Mouse (Mus musculus) testis, postnatal 14 days (tissue): ENCODE measurements at regions not wholly inside any gene's neighbourhood (a gene's known extent, or its start where the extent isn't known, plus 50 kb on each side); places are given as distances from the start of the nearest gene placed in this dataset.

Experiments used
- DNase-seq: peaks from one replicate; pipeline ENCODE4 v3.0.0; 2021; ENCODE audit warnings: low spot score

DNA sequence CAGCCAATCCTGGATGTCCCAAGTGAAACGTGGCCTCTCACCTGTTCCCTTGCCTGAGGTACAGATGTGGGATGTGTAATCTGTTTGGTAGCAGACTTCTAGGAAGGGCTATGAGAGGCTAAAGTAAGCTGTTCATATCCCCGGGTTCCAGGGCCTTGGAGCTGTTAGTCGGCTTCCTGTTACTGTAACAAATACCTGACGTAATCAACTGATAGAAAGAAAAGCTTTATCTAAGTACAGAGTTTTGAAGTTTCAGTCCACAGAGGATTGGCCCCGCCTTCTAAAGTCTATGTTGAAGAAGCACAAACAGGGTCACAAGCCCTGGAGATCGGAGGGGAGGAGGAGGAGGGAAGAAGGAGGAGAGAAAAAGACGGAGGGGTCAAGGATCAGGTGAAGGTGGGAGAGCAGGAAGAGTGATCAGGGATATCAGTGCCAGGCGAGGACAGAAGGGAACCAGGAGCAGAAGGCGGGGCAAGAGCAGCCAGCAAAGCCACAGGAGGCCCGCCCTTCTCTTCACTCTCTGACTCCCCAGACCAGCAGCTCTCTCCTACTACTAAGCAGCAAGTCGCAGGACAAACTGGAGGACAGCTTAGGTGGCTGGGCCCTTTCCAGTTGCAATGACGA lies 276.5 kb upstream of the Cdyl start:
- DNase-seq = no peak

DNA sequence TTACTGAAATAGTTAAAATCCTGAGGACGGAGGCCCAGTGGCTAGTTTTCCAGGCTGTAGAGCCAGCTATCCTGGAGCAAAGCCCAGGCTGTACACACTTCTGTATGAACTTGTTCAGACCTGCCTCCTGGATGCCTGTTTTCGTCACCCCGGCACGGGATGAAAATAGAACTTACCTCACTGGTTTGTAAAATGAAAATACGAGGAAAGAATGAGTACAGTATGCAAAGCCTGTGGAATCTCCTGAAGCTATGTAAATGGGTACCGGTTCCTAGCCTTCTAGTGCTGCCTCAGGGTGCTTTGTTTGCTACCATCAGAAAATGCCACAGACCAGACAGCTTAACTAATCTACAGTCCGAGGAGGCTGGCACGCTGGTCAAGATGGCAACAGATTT lies 276.0 kb upstream of the Cdyl start:
- DNase-seq = peak; percentile 9

DNA sequence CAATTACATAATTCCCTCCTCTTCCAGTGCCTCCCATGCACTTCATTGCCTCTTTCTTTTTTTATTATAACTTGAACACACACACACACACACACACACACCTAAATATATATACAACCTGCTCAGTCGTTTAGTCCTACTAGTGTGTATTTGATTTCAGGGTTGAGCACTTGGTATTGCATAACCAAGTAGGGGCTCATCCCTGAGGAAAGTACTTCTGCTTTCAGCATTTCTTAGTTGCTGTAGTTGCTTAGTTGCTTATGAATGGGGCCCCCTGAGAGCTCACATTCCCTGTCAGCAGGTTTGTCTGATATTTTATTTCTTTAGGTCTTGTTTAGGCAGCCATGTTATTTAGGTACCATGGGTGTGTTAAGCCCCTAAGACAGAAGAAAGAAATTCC lies 271.3 kb upstream of the Cdyl start:
- no peak for DNase-seq

DNA sequence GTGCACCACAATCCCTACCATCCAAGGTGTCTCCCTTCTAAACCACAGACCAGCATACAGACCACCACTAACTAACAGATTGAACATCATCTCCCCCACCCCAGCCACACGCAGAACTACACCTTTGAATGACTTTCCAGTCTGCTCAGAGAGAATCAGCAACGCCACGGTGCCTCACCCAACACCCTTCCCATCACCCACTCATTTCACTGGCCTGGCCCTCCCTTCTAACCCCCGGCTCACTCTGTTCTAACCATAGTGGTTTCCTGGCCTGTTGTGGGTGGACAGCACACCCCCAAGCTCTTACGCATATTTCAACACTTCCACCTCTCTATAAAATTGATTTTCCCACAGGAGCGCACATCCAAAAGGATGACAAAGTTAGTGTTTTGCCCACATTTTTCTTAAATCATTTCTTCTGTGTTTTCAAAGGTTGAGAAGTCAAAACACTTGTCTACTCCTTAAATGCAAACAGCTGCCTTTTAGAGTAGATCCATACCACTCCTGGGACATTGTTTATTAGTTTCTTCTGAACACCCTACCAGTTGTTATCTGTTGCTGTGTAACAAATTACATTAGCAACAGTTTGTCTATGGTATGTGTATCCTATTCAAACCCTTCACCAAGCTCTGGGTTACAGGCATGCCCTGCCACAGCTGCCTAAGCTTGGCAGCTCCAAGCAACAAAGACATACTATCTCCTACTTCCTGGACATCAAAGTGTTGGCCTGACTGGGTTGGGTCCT lies 269.7 kb upstream of the Cdyl start:
- DNase-seq = no peak

DNA sequence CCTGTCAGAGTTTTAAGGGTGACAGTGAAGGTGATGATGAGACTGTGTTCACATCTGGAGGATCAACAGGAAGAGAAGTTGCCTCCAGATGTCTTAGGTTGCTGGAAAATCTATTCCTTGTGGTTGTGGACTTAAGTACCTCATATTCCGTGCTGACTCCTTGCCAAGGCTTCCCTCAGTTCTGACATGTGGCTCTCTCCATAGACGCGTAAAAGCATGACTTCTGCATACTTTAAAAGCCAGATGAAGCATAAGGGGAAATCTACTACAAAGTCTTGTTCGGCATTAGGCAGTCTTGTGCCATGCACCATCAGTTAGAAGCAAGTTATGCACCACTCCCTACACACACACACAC lies 269.1 kb upstream of the Cdyl start:
- DNase-seq = no peak

DNA sequence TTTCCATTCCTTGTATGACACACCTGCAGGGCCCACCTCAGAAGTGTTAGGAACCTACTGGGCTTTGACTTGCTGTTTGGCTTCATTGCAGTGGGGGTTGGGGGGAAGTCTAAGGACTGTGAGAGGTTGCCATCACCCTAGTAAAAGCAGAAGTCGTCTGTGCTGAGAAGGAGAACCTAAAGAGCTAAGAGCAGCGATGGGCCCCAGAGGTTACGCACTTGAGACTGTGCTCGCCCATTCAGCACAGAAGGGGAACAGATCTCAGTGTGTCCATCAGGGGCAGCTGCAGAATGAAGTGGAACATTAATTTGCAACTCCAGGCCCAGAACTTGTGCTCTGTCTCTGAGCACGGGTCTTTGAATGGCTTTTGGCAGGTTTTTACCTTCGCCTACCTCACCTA lies 267.5 kb upstream of the Cdyl start:
- DNase-seq = no peak

DNA sequence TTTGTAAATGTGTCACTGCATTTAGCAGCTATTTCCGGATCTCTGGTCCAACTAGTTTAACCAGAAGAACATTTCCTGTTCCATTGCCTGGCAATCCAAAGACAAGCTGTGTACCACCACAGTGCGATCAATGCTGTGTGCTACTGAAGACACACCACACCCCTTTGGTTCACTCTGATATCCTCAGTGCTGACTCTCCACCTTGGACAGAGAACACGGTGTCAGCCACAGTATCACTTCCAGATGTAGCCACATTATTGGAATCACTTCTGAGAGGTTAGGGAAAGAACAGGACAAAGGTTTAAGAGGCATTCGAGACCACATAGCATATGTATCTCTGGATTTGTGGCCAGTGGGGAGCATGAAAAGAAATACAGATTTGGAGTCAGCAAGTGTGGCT lies 264.4 kb upstream of the Cdyl start:
- no peak for DNase-seq

DNA sequence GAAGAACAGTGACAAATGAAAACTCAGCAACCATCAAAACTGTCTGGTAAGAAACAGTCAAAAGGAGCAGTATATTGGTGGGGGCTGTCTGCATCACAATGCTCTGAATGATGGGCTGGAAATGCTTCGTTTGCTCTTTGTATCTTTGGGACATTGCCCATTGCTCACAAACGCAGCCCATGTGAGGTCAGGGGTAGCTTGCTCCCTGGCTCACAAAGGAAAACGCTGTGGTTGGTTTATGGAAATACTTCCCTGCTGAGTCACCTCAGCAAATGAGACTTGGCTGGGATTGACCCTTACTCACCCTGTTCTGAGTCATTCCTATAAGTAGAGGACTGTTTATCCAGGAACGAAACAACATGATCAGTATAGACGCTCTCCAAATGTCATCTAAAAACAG lies 264.0 kb upstream of the Cdyl start:
- DNase-seq = no peak

DNA sequence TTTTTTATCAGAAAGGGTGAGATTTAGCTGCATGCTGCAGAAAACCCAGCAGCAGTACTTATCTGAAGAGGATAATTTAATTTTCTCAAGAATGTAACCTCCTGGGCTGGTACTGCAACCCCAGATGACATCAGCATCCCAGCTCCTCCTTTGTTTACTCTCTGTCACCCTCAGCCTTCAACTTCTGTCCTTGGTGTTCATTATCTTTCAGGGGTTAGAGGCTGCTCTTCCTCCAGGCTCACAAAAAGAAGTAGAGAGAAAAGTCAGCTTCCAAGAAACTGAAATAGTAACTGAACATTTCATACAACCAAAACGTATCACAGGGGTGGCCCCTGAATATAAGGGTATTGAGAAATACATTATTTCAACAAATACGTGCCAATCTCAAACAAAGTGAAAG lies 262.5 kb upstream of the Cdyl start:
- no peak for DNase-seq

DNA sequence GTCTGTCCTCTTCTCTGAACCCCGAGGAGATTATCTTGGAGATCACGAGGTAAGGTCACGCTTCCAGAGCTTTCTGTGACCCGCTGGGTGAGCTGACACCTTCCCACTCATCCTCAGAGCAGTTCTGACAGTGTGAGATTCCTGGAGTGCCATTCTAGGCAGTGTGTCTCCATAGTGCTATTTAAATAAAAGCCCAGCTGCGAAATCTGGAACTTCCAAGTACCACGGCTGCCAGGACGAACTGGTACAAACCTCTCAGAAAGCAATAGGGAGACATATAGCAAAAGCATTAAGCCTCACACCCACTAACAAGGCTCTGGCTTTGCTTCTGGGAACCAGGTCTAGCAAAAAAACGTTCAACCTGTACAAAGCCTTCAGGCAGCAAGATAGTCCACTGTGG lies 261.4 kb upstream of the Cdyl start:
- DNase-seq = no peak

DNA sequence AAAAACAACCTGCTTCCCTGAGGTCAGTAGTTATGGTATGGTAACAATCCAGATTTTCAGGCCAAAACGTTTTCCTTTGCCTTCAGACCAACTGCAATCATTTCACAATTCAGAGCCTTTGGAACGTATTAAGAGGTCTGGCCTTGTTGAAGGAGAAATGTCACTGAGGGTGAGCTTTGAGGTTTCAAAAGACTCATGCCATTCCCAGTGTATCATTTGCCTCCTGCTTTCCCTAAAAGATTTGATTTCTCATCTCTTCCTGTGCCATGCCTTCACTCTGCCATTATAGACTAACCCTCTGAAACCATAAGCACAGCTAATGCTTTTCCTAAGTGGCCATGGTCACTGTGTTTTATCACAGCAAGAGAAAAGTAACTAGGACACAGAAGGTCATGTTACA lies 256.8 kb upstream of the Cdyl start:
- DNase-seq = no peak

DNA sequence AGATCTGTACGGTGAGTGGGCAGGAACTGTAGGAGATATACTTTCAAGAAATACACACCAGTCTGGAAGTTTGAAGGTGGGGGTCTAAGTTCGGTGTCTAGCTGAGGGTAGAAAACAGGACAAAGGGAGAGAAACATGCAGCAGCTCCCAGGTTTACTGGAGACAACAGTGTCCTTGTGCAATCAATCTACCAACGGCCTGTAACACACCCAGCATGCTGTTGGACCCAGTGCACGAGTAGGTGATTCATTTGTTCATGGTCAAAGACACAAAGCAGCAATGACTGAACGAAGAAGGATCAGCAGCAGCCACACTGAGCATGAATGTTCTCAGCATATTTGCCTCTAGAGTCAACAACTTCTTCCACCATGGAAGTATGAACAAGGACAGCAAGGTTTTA lies 255.2 kb upstream of the Cdyl start:
- DNase-seq = no peak

DNA sequence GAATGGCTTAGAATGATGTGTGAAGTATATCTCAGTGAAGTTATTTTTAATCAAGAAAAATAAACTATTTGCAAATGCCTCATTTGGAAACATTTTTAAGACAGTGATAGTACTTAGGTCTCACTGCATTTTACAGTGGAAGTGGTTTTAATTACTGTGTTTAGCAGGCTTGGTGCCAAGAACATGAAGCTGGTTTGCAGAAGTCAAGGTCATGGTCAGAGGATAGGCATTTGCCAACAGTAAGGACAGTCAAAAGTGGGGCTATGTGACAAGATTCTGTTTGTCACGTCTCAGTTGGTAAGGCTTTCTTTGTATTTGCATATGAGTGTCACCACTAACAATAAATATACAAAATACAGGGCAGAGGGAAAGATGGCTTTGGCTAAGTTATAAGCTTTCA lies 254.2 kb upstream of the Cdyl start:
- no peak for DNase-seq

DNA sequence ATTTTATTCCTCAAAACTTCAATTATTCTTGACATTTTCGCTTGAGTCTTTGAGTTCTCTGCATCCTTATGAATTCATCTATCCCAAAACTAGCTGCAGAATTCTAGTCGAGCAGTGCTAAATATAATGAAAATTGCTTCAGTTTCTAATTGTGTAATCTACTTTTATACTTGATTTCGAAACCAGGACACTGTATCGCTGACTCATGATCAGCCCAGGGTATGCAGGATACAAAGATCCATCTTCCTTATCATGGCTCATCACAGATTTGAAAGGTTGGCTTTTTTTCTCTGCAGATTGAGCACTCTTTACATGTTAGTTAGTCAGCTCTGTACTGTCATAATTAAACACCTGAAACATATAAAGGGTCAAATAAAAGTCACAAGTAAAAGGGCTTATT lies 242.1 kb upstream of the Cdyl start:
- no peak for DNase-seq

DNA sequence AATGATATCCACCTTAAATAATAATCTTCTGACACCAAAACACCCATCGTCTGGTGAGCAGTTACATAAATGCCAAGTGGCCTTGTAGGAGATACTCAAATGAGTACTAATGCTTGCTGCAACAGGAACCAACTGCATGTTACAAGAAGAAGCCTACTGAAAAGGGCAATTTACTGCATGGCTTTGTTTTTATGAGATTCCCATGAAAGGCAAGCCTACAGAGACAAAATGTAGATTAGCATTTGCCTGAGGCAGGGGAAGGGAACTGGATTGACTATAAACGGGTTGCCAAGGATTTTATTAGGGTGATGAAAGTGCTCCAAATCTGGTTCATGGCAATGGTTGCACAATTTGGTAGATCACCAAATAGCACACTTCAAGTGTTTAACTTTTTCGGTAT lies 239.6 kb upstream of the Cdyl start:
- DNase-seq = no peak

DNA sequence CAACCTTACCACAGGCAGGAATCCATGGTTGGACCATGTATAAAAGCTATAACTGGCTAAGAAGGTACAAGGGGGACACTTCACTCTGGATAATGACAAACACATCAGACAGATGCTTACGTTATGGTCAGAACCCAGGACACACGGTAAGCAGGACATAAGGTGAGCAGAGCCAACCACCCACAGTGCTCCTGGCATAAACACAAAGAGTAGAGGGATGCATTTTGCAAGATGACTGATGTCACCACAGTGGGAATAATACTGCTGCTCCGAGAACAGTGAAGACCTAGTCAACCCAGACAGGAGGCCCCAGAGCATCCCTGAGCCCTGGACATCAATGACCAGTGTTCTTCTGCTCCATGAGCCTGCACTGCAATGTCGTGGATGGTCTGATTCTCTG lies 233.6 kb upstream of the Cdyl start:
- no peak for DNase-seq

DNA sequence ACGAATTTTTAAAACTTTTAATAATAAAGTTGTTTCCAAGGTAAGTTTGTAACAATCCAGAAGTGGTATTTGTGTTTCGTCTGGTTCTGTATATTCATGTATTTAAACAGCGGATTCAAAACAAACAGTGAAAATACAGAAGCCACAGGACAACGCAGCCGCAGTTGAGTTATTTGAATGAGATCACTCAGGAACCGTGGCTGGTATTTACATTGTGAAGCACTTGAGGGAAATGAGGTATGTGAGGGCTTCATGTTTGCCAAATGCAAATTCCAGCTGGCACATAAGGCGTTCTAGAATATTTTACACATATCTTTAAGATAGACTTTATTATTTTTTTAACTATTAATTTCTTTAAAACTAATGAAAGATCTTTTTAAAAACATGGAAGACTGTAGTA lies 224.5 kb upstream of the Cdyl start:
- DNase-seq = no peak

DNA sequence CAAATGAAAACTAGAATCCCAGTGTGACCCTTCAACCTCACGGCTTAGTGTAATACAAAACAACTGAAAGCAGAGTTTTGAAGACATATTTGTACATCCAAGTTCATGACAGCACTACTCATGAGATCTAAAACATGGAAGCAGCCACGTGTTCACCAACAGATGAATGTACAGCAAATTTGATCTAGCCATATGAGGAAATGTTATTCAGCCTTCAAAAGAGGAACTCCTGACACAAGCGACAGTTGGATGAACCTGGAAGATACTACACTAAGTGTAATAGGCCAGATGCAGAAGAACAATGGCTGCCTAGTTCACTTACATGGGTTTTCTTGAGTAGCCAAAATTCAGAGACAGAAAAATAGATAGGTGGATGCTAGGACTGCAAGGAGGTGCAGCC lies 212.0 kb upstream of the Cdyl start:
- DNase-seq = no peak

DNA sequence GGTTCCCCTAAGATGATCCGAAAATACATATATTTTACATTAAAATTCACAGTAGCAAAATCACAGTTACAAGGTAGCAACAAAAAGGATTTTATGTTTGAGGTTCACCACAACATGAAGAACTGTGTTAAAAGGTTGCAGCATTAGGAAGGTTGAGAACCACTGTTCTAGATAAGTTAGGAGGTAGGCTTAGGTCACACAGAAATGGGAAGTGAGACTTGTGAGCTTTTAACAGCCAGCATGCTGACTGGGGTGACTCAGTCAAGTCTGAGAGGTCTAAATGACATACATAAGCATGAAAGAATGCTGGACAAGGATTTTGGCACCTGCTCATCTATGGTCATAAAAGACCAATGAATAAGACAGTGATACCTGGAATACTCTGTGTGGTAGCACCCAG lies 207.2 kb upstream of the Cdyl start:
- DNase-seq = no peak

DNA sequence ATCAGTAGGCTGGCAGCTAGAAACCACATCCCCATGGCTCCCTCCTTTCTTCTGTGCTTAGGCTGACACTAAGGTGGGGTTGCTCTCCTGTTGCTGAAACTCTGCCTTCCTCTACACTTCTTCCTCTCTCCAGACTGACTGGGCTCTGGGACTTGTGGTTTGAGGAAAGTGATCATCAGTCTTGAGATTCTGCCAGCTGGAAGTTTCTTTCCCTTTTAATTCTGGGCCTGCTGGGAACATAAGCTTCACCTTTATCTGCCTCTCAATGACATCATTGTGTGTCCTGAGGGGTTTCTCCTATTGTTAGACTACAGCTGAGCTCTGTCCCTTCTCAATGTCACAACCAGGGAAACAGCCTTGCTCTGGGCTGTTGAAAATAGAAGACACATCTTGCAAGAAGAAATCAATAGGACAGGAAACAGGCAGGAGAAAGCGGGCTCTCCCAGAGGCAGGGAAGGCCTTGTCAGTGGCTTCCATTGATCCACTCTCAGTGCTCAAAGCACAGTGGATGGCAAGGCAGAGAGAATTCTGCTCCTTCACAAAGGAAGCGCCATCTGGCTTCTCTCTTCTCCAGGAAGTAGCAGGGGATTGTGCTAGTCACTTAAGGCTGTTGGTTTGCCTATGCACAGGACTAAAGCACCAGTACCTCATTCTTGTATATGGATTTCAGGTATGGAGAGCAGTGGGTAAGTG lies 206.3 kb upstream of the Cdyl start:
- DNase-seq = no peak

DNA sequence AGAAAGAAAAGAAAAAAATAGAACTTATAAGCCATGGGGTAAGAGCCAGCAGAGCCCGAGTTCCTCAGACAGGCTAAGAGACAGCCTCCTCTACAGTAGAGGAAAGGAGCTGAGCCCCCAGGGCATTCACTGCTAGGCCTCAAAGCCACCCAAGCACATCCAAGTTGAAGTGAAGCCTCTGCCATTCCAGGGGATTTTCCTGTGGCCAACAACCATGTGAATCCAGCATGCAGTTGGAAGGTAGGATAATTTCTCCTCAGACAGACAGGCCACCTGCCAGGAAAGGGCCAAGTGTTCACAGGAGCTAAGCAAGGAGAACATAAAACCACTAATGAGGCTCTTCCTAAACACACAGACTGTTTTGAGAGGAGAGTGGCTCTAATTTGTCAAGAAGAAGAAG lies 199.6 kb upstream of the Cdyl start:
- DNase-seq = no peak

DNA sequence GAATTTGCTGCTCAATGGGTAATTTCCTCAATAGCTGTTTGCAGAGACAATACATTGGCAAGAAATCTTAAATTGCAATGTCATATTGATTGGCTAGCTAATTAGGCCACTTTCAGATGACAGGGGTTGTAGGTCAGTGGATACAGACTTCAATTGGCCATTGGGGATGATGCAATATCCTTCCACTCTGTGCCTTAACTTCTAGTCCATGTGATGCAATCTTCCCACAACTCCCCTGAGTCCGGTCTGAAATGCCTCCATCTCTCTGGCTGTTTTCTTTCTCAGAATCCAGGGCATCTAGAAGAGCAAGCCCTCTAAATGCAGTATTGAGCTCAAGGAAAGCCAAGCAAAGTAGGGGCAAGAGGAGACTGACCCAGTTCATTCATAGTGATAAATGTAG lies 196.4 kb upstream of the Cdyl start:
- no peak for DNase-seq

DNA sequence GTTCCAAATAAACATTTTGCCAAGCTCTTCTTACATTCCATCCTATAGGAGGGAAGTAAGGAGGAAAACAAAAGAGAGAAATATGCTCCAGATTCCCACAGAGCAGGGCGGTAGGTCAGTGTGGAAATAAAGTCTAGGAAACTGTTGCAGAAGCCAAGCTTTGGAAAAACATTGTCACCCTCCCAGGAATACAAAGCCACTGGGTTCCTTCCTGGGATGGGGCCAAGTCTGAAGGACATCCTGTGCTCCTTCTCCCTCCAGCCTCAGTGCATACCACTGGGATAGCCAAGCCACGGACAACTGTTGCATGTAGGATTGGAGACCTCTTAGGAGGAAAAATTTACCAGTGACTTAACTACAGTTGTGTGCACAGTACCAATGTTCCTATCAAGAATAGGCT lies 195.8 kb upstream of the Cdyl start:
- no peak for DNase-seq
